Mouse (Mus musculus): ENCODE measurements around the gene Prtn3.
A peak's percentile ranks its signal among the peaks of the same experiment; 100 is the strongest.

The Prtn3 gene

DNA sequence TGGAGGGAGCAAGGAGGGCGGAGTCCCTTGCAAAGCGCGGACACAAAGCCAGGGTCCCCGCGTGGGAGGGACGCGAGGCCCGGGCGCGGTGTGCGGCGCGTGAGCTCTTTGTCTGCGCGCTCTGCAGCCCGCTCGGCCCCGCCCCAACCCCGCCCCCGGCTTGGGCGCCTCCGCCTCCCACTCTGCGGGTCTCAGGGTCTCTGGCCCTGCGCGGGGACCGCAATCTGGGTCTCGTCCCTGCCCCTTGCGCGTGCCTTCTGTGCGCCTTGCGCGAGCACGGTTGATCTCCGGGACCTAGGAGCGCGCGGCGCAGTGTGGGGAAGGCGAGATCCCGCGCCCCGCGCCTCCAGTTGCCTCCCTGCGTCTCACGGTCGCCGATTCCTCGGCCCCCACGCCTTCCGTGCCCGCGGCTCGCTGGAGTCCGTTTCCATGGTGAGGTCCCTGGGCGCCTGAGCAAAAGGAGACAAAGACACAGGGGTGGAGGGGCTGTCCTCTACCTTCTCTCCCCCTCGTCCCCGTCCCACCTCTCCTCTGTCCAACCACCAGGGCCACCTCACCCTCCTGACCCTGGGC lies at the start of gene Prtn3, which contains the start of gene Plppr3:
Gene Prtn3 (plus strand): TSS at position 187 of the 573 bp plus-strand sequence.
Gene Plppr3 (minus strand): TSS at position 345 of the 573 bp plus-strand sequence.
- DNase-seq (ENCODE audit: low spot score), result no peak

DNA sequence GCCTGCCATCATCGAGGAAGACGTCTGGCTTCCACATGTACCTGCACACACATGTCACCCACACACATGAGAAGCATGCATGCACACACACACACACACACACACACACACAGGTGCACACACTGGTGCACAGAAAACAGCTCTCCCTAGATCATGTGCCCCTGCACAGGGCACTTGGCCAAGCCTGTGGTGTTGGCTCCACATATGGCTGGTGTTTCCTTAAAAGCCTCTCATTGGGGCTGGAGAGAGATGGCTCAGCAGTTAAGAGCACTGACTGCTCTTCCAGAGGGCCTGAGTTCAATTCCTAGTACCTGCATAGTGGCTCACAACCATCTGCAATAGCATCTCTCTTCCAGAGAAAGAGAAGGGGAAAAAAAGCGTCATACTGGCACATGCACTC lies 42.7 kb upstream of the Prtn3 start:
- no peak for DNase-seq (ENCODE audit: low spot score)

DNA sequence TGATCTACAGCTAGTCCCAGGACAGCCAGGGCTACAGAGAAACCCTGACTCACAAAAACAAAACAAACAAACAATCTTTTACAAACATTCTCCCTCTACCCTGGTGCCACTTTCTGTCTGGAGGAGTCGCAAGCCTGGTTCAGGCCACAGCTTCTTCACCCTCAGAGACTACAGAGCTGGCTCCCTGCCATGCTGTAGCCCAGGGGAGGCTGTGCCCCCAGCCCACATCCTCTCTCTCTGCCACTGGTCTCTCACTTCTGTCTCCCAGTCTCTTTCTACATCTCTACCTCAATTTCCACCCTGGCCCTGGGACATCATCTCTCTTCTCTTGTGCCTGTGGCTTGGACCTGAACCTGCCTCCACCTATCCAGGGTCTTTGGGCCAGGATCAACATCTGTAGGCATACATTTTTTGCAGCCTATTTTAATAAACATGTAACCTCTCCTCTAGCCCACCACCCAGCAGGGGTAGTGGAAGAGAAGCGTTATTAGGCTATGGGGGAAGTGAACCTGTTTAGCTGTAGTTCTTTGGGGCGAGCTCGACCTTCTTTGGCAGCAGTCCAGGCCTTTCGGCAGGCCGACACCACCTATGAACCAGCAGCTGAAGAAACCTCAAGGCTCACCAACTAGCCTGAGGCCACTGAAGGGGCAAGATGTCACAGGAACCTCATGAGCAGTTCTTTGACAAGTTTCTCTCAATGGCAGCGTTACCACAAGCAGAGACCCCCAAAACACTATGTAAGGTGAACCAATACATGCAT lies 42.1 kb upstream of the Prtn3 start:
- no peak for DNase-seq (ENCODE audit: low spot score)

DNA sequence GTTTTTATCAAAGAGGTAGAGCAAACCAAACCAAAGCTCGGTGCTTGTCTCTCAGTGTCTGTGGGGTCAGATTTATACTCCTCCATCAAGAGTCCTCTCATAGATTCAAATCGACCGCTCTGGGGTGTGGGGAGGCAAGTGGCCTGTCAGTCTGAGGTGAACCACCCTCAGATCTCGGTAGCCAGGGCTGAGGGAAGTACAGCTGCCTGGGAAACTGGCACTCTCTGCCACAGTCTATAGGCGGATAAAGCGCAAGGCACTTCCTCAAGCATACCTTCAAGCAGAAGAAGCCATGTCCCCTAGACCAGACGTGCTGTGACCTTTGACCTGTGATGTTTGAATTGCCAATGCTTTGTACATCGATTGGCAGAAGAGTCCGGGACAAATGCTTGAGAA lies 41.5 kb upstream of the Prtn3 start:
- no peak for DNase-seq (ENCODE audit: low spot score)

DNA sequence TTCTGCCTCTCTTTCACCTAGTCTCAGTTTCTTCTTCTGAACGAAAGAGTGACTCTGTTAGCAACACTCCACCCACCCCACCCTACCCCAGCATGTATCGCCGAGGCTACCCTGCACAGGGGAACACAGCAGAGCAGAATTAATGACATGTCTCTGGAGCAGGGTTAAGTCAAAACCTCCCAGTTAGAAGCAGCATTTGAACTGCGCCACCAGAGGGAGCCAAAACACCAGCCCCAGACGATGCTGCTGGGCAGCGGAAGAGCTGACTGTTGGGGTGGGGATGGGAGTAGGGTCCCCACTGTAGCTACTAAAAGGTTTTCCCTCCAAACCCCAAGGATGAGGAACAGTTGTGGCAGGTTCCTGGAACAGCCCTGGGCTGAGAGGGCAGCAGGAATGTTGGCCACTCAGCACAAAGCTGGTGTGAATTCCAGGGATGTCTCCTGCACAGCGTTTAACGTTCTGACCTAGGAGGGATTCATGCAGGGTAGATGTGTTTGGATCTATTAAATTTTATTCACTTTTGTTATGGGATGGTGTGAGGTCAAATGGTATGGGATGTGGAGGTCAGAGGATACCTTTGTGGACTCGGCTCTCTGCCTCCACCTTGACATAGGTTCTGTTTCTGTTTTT lies 39.4 kb upstream of the Prtn3 start:
- peak; percentile 78 for DNase-seq (ENCODE audit: low spot score)

DNA sequence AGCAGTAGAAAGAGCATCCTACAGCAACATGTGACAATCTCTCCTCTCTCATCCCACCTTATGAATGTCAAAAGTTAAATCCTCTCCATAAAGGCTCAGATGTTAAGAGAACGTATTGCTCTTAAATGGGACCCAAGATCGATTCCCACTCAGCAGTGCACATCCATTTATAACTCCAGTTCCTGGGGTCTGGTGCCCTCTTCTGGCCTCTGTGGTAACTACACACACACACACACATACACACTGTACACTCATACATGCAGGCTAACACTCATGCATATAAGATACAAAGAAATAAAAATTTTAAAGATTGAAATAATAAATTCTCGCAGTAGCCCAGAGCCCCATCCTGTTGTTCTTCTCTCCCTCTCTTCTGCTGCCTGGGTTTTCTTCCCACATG lies 37.4 kb upstream of the Prtn3 start:
- DNase-seq (ENCODE audit: low spot score), result no peak

DNA sequence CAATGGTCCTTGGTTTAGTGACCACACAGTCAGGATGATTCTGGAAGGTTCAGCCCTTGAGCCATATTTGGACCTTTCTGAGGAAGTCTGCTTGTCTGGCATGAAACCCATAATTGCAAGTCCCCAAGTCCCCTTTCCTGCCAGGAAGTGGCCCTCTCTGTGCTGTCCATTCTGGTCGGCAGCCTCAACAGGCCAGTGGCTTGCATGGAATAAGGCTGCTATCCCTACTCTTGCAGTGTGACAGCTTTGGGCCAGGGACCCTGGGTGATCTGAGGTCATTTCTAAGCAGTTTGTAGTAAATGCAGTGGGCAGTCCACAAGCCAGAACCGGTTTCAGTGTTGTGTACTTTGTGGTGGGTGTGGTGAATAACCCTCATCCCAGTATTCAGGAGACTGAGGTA lies 36.1 kb upstream of the Prtn3 start:
- DNase-seq (ENCODE audit: low spot score), result no peak

DNA sequence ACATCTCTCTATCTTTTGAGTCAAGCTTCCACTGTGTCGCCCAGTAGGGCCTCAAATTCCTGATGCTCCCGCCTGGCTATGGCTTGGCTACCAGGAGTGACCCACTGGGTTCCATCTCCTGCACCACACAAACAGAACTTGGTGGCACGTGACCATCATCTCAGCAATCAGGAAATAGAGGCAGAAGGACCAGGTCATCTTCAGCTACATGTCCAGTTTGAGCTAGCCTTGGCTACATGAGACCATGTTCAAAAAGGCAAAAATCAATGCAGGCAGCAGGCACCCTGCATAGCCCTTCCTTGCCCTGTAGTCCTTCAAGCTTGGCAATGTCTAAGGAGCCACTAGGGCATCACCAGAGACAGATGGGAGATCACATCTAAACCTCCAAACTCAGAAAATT lies 34.2 kb upstream of the Prtn3 start:
- no peak for DNase-seq (ENCODE audit: low spot score)

DNA sequence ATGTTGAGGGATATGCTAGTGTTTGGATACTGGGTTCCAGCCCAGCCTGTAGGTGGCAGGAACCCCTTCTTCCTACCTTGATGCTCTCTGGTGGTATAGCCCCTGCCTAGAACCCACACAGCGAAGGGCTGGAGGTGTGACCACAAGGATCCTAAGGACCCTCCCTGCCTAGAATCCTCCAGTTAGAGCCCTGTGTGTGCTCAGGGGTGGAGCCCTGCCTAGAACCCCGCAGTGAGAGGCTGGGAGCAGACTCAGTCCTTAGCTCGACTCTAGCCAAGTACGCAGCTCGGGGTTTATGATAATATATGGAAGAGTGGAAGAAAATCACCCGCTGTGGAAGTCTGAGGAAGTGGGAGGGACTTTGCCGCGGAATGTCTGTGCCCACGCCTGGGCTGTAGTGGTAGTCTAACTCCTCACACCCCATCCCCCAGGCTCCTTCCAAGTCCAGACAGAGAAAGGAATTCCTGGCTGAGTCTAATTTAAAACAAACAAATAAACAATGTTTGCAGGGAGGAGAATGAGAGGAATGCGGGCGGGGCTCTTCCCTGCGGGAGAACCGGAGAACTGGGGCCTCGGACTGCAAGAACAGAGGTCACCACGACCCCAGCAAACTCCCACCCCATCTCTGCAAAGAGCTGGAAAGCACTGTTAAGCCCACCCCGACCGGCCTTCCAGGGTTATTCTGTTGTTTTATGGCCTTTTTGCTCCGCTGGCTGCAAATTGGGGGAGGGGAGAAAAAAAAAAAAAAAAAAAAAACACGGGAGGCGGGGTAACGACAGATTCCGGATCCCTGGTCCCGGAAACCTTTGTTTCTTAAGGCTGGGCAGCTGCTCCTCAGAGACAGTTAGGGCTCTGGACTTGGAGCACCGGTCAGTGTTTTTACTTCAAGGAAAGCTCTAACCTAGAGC lies 33.4 kb upstream of the Prtn3 start:
- DNase-seq (ENCODE audit: low spot score), result peak; percentile 54

DNA sequence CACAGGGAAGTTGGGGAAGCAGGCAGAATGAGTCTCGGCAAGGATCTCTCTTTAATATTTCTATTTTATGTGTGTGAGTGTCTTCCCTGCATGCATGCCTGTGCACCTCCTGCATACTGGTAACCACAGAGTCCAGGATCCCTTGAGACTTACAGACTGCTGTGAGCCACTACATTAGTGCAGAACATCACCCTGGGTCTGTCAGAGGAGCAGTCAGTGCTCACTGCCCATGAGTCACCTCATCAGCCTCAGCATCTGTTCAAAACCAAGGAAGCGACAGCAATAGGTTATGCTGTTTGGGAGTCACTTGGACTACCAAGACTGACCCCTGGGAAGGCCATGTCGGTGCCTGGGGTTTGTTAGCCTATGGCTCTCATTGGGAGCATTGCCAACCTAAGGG lies 32.0 kb upstream of the Prtn3 start:
- no peak for DNase-seq (ENCODE audit: low spot score)

DNA sequence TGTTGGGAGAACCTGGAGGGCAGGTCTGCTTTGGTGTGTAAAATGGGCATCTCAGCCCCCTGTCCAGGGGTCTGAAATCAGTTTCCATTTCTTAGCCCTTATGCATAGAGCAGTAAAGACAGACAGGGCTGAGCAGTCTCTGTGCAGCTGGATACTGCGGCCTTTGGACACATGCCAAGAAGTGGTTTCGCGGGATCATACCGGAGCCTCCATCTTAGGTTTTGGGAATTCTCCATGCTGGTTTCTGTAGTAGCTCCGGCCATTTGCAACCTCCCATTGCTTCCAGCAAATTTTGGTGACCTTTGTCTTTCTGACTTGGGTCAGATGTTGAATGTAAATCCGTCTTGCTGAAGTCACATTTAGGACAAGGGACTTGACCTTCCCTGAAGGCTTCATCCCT lies 30.8 kb upstream of the Prtn3 start:
- DNase-seq (ENCODE audit: low spot score), result no peak

DNA sequence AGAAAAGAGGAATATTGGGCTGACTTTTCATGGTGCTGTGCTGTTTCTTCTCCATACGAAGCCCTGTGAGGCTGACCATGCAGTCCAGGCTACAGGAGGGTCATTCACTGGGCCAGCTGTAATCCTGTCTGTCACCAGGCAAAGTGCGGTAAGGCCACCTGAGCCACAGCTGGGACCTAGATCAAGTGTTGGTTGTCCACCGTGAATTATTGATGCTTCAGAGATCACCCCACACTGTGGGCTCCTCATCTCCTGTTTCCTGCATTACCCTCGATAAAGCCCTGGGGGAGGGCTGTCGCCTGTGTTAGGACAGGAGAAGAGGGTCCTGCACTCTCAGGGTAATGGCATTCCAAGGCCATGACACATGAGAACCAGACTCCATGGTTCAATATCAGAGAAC lies 27.7 kb upstream of the Prtn3 start:
- DNase-seq (ENCODE audit: low spot score), result no peak

DNA sequence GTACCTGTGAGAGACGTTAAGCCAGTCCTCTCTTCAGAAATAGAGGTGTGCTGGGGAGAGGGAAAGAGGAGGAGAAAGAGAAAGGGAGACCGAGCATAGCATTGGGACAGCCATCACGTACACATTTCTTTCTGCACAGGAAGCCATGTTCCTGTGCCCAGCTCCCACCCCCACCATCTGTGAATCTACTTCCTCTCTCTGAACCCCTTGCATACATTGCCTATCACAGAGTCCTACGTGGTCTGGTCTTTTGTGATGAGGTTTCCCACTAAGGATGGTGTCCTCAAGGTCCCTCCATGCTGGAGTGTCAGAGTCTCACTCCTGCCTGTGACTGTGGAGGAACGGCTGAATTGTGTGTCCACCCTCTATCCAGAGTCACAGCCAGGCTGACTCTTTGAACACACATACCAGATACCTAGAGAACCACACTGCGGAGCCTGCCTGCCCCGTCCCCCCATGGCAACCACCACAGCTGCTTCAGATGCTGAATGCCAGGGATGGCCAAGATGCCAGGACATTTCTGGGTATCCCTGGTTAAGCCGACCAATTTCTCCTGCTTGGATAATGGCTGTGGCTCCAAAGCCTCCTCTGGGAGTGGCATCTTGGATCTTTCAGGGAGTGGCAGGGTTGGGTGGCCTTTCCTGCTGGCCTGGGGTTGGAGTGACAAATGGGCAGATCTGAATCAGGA lies 24.2 kb upstream of the Prtn3 start:
- DNase-seq (ENCODE audit: low spot score), result no peak

DNA sequence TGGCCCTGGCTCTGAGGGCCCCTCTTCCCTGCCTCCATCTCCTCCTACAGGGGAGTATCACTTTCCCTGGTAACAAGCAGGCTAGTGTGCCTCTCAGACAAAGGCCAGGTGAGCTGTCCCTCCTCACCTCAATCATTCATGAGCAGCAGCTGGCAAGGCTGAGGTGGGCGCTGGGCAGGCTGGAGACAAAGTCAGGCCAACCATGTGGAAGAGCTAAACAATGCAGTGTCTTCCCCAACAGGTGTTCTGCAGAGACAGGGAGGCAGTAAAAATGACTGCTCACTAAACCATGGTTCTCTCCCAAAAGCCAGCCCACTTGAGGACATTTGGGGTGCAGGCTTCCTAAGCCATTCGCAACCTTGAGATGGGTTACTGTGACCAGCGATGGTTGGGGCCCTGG lies 22.6 kb upstream of the Prtn3 start:
- no peak for DNase-seq (ENCODE audit: low spot score)

DNA sequence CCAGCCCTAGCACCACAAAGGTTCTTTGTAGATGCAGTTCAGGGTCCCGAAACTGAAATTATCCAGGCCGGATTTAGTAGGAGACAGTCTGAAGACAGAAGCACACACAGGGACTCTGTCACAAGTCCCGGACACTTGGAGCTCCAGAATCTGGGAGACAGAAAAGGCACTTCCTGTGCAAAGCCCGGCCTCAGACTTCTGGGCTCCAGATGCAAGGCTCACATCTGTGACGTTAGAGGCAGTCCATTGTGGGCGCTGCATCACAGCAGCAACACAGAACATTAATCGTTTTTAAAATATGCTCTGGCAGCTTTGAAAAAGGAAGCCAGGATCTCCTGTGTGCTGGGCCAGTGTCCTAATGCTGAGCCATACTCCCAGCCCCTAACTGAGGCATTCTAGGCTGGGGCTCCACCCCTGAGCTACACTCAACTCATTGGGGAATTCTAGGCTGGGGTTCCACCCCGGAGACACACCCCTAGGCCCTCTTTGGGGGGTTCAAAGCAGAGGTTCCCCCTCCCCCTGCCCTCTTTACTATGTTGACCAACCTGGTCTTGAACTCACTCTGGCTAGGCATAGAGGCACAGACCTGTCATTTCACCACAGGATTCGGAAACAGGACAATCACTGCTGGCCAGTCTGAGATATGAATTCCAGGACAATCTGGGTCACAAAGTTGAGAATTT lies 22.0 kb upstream of the Prtn3 start:
- DNase-seq (ENCODE audit: low spot score), result no peak

DNA sequence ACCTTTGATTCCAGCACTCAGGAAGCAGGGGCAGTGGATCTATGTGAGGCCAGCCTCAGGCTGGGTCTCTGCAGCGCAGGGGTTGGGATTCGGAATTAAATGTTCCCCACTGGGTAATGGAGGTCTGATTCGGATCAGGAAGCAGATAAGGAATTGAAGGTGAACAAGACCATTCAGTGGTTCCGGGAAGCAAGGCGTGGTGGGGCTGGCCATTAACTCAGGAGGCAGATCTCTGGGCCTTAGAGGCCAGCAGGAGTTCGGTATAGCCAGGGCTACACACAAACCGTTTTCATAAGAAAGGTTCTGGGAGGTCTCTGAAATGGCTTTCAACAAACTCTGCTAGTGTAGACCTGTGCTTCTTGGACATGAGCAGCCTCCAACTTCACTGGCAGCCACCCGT lies 21.4 kb upstream of the Prtn3 start:
- no peak for DNase-seq (ENCODE audit: low spot score)

DNA sequence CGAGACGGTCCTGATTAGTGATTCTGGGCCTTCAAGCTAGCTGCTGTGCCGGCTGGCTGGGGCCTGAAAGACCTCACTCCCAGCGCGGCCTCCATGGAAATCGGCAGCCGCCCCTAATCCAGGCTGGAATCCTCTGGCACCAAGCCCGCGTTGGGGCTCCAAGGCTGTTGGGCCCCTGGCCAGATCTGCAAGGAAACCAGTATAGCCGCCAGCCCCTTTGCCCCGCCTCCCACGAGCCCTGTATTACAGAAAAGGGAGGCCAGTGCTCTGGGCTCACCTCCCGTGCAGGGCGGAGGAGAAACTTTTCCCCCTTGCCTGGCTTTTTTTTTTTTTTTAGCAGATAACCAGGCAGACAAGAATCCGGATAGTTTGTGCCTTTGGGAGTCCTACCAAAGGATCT lies 20.9 kb upstream of the Prtn3 start:
- peak; percentile 96 for DNase-seq (ENCODE audit: low spot score)

DNA sequence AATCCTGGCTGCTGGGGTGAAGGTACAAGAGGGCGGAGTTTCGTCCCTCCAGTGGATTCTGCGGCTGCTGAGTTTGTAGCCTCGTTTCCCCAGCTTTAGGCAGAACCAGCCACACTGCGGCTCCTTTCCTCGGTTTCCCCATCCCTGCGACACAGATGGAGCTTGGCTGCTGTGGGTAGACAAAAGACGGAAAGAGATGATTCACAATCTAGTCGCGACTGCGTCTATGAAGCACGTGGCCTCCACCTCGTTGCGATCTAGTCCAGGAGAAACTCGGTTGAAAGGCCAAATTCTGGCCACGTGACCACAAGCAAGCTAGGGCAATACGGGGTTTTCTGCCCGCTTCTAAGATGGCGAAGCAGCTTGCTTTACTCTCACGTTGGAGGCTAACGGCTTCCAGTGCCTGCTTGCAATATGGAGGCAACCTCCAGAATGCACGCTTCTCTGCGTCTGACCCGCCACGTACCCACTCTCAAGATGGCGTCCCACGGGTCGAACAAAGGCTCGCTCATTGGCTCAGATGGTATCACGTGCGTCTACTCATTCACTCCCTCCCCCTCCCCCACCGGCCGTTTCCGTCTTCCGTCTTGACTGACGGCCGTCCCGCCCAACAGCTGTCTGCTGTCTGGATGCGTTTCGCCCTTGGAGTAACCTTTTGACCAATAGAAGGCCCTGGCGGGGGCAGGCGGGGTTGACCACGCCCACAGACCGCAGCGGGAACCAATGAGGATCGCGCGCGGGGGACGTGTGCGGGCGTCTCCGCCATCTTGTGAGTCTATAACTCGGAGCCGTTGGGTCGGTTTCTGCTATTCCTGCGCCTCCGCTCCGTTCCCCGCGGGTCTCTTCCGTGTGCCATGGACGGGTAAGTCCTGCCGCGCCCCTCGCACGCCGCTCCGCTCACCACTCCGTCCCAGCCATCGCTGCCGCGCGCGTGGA lies 20.1 kb upstream of the Prtn3 start, which contains the start of gene Ptbp1:
Gene Ptbp1 (plus strand): TSS at position 568 of the 936 bp plus-strand sequence.
- peak; percentile 96 for DNase-seq (ENCODE audit: low spot score)

DNA sequence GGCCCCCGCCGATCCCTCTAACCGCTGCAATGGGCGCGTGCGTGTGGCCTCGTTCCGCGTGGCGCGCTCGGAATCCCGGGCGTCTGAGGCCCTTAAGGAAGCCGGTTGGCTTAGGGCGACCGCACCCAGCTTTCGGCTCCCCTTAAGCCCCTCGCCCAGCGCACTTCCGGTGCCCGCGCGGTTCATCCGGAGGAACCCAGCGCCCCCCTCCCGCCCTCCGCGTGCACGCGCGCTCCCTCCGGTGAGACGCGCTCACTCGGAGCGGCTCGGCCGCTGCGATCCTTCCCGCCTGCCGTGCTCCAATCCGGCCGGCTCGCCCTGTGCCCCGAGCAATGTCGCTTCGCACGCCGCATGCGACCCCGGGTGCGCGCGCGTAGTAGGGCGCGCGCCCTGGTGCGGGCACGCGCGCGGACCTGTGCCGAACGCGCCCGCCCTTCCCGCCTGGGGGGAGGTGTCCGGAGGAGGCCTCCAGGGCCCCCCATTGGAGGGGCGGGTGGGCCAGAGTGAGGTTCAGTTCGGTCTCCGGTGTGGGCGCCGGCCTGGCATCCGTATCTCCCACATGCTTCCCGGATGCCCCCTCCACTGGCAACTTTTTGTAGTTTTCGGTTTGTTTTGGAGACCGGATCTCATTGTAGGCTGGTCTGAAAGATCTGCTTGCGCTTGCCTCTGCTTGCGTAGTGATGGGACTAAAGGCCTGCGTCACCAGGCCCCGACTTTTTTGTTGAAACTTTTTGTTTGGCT lies 19.3 kb upstream of the Prtn3 start:
- peak; percentile 57 for DNase-seq (ENCODE audit: low spot score)

Measured in urinary bladder, postnatal 25 days (tissue).